Mouse (Mus musculus) midbrain, embryonic 13.5 days (tissue): ENCODE measurements around the gene Whrn. TPM values are rescaled to one million over a fixed set of nuclear protein-coding genes. Genes with fewer than 3 reads are reported as not detected.

ENCODE experiments used
- polyA plus RNA-seq: library from polyadenylated mRNA; unstranded; fragments of >200 nt; fragmentation: Nextera tagmentation; extraction: Ambion mirVana; gene quantifications from 2 replicates; pipeline ENCODE4 v1.2.1, GENCODE M21; 2015

The Whrn gene
- polyA plus RNA-seq, 1 experiment from 2014 or later: 10.3 TPM

Other genes starting within 250 kb of the Whrn start
- gene Orm1, start 151.4 kb downstream of the Whrn start, polyA plus RNA-seq: not detected in 2 replicates
- gene Orm3, start 139.8 kb downstream of the Whrn start, polyA plus RNA-seq: not detected in 2 replicates
- not detected in 2 replicates for gene Orm2, start 133.5 kb downstream of the Whrn start, polyA plus RNA-seq
- 10.7 and 11.8 TPM in 2 replicates for gene Akna, start 92.6 kb downstream of the Whrn start, polyA plus RNA-seq
- gene Atp6v1g1, start 48.8 kb upstream of the Whrn start, polyA plus RNA-seq: 461 and 466 TPM in 2 replicates
- gene Tmem268, start 62.8 kb upstream of the Whrn start, polyA plus RNA-seq: 2.7 and 2.8 TPM in 2 replicates
- not detected in 2 replicates for gene Gm11213, start 109.3 kb upstream of the Whrn start, polyA plus RNA-seq
- not detected in 2 replicates for gene Tex48, start 126.4 kb upstream of the Whrn start, polyA plus RNA-seq
- gene Gm11214, start 167.4 kb upstream of the Whrn start, polyA plus RNA-seq: not detected in 2 replicates
- not detected in 2 replicates for gene Tnfsf15, start 249.1 kb upstream of the Whrn start, polyA plus RNA-seq